Mouse (Mus musculus) layer of hippocampus, adult 11-12 months (tissue): Measurements from ENCODE around the gene Nde1.
"Not testable (repeated sequence)": the region's sequence is repeated elsewhere in the genome, so short reads cannot be mapped to it uniquely, and the experiment has no call there.

ENCODE experiments used
- DNase-seq: peaks from one replicate; pipeline ENCODE4 v3.0.0; 2022; ENCODE audit warnings: low spot score

Gene Nde1

GRCm38 (mm10) chr16:14162988-14163416 lies at the start of gene Nde1, which contains the start of gene Marf1:
Gene Nde1 (plus strand): TSS chr16:14163275.
Gene Marf1 (minus strand): TSS chr16:14163351.
- DNase-seq: peak; percentile 80

- DNase-seq: no peak
Measured at GRCm38 (mm10) chr16:14117299-14117698, 45.8 kb upstream of the Nde1 start.

- no peak for DNase-seq
Measured at GRCm38 (mm10) chr16:14120941-14121340, 42.1 kb upstream of the Nde1 start.

- no peak for DNase-seq
Measured at GRCm38 (mm10) chr16:14121563-14121962, 41.5 kb upstream of the Nde1 start.

- no peak for DNase-seq
Measured at GRCm38 (mm10) chr16:14122586-14122985, 40.5 kb upstream of the Nde1 start.

GRCm38 (mm10) chr16:14123901-14124300 lies 39.2 kb upstream of the Nde1 start:
- DNase-seq: no peak

- DNase-seq: no peak
Measured at GRCm38 (mm10) chr16:14124709-14125108, 38.4 kb upstream of the Nde1 start.

GRCm38 (mm10) chr16:14125253-14125652 lies 37.8 kb upstream of the Nde1 start:
- no peak for DNase-seq

GRCm38 (mm10) chr16:14128977-14129376 lies 34.1 kb upstream of the Nde1 start:
- DNase-seq: no peak

GRCm38 (mm10) chr16:14130796-14131195 lies 32.3 kb upstream of the Nde1 start:
- DNase-seq: no peak

GRCm38 (mm10) chr16:14131376-14131775 lies 31.7 kb upstream of the Nde1 start:
- no peak for DNase-seq

- no peak for DNase-seq
Measured at GRCm38 (mm10) chr16:14131838-14132237, 31.2 kb upstream of the Nde1 start.

GRCm38 (mm10) chr16:14135014-14135413 lies 28.1 kb upstream of the Nde1 start:
- DNase-seq: no peak

- no peak for DNase-seq
Measured at GRCm38 (mm10) chr16:14137976-14138561, 25.0 kb upstream of the Nde1 start.

GRCm38 (mm10) chr16:14139106-14139505 lies 24.0 kb upstream of the Nde1 start:
- DNase-seq: no peak

- no peak for DNase-seq
Measured at GRCm38 (mm10) chr16:14143298-14143697, 19.8 kb upstream of the Nde1 start.

GRCm38 (mm10) chr16:14147712-14148111 lies 15.4 kb upstream of the Nde1 start:
- no peak for DNase-seq

GRCm38 (mm10) chr16:14151718-14152117 lies 11.4 kb upstream of the Nde1 start:
- DNase-seq: no peak

GRCm38 (mm10) chr16:14155638-14156037 lies 7.4 kb upstream of the Nde1 start:
- DNase-seq: not testable (repeated sequence)

GRCm38 (mm10) chr16:14156312-14156711 lies 6.8 kb upstream of the Nde1 start:
- DNase-seq: no peak

- no peak for DNase-seq
Measured at GRCm38 (mm10) chr16:14158536-14158935, 4.5 kb upstream of the Nde1 start.

- peak; percentile 99 for DNase-seq
Measured at GRCm38 (mm10) chr16:14158936-14159745, 3.9 kb upstream of the Nde1 start.

GRCm38 (mm10) chr16:14159746-14160131 lies 3.3 kb upstream of the Nde1 start:
- peak; percentile 88 for DNase-seq

- DNase-seq: no peak
Measured at GRCm38 (mm10) chr16:14160941-14161340, 2.1 kb upstream of the Nde1 start.
